Mouse (Mus musculus): ENCODE data around the gene Mdc1. TPM values are rescaled to one million over a fixed set of nuclear protein-coding genes. Genes with fewer than 3 reads are reported as not detected.
A peak's percentile ranks its signal among the peaks of the same experiment; 100 is the strongest.

The Mdc1 gene
- polyA plus RNA-seq, 1 experiment from 2014 or later, result 3.3 TPM

- Histone ChIP-seq H3K27me3 (ENCODE audit: insufficient read depth, low read length) (no peaks in the 10 kb centered on the region), H3K4me3 (ENCODE audit: low read depth, low read length) (no peak overlapping the region), H3K9me3 (ENCODE audit: low read length) (no peaks in the 10 kb centered on the region), H3K9ac (replicated peaks) (no peak overlapping the region), H3K4me1 (ENCODE audit: insufficient read depth) (peaks cover 4% of the 10 kb centered on the region; the same call in 1 of the 2 replicates), H3K36me3 (replicated peaks; ENCODE audit: insufficient read depth, low read length) (peaks cover 75% of the 10 kb centered on the region), H3K4me2 (ENCODE audit: low read depth, low read length) (no peak overlapping the region), H3K27ac (ENCODE audit: low read depth) (no peak overlapping the region)
- no peak for DNase-seq
- ATAC-seq, result no peak
- TF ChIP-seq EP300 (IDR thresholded peaks at IDR 0.05; ENCODE audit: low read depth), result no peak
- peak; percentile 36 for TF ChIP-seq CTCF (IDR thresholded peaks at IDR 0.05; ENCODE audit: low read depth)
- WGBS (ENCODE audit: insufficient replicate concordance), result 58% methylated on average over 1 of the region's 1 CpGs
Observed at GRCm38 (mm10) chr17:35848112-35848511, 6.8 kb downstream of the Mdc1 start.

GRCm38 (mm10) chr17:35850974-35851373 lies 9.7 kb downstream of the Mdc1 start:
- Histone ChIP-seq H3K4me2 (ENCODE audit: low read depth, low read length) (no peak overlapping the region), H3K4me1 (ENCODE audit: insufficient read depth) (peaks cover 4% of the 10 kb centered on the region; the same call in 1 of the 2 replicates), H3K36me3 (replicated peaks; ENCODE audit: insufficient read depth, low read length) (peaks cover 71% of the 10 kb centered on the region), H3K27me3 (ENCODE audit: insufficient read depth, low read length) (no peaks in the 10 kb centered on the region), H3K9ac (replicated peaks) (no peak overlapping the region), H3K27ac (ENCODE audit: low read depth) (peak overlapping the region; percentile 66), H3K4me3 (ENCODE audit: low read depth, low read length) (no peak overlapping the region), H3K9me3 (ENCODE audit: low read length) (no peaks in the 10 kb centered on the region)
- WGBS (ENCODE audit: insufficient replicate concordance), result 47% methylated on average over 3 of the region's 3 CpGs
- TF ChIP-seq CTCF (IDR thresholded peaks at IDR 0.05; ENCODE audit: low read depth) (peak; percentile 21; the same call in 1 of the 2 replicates), EP300 (IDR thresholded peaks at IDR 0.05; ENCODE audit: low read depth) (peak; percentile 34; the same call in 1 of the 2 replicates)
- DNase-seq (no peak), ATAC-seq (peak; percentile 68)

GRCm38 (mm10) chr17:35859371-35859770 lies 18.1 kb downstream of the Mdc1 start:
- no peak overlapping the region for H3K27ac ChIP-seq (ENCODE audit: low read depth)
- DNase-seq (no peak), ATAC-seq (no peak)
- H3K4me1 ChIP-seq (ENCODE audit: insufficient read depth), result peaks cover 15% of the 10 kb centered on the region
- H3K27me3 ChIP-seq (ENCODE audit: insufficient read depth, low read length), result peaks cover 2% of the 10 kb centered on the region; the same call in 1 of the 2 replicates
- H3K9ac ChIP-seq (replicated peaks), result no peak overlapping the region
- no peaks in the 10 kb centered on the region for H3K9me3 ChIP-seq (ENCODE audit: low read length)
- TF ChIP-seq EP300 (IDR thresholded peaks at IDR 0.05; ENCODE audit: low read depth) (no peak), CTCF (IDR thresholded peaks at IDR 0.05; ENCODE audit: low read depth) (no peak)
- no peak overlapping the region for H3K4me3 ChIP-seq (ENCODE audit: low read depth, low read length)
- H3K36me3 ChIP-seq (replicated peaks; ENCODE audit: insufficient read depth, low read length), result peaks cover 15% of the 10 kb centered on the region
- 73% methylated on average over 1 of the region's 1 CpGs for WGBS (ENCODE audit: insufficient replicate concordance)
- H3K4me2 ChIP-seq (ENCODE audit: low read depth, low read length), result no peak overlapping the region

- H3K27me3 ChIP-seq (ENCODE audit: insufficient read depth, low read length), result peaks cover 6% of the 10 kb centered on the region; the same call in 1 of the 2 replicates
- H3K27ac ChIP-seq (ENCODE audit: low read depth), result no peak overlapping the region
- no peaks in the 10 kb centered on the region for H3K9me3 ChIP-seq (ENCODE audit: low read length)
- H3K36me3 ChIP-seq (replicated peaks; ENCODE audit: insufficient read depth, low read length), result peaks cover 13% of the 10 kb centered on the region
- H3K4me1 ChIP-seq (ENCODE audit: insufficient read depth), result peaks cover 15% of the 10 kb centered on the region
- TF ChIP-seq CTCF (IDR thresholded peaks at IDR 0.05; ENCODE audit: low read depth) (no peak), EP300 (IDR thresholded peaks at IDR 0.05; ENCODE audit: low read depth) (no peak)
- ATAC-seq, result no peak
- WGBS (ENCODE audit: insufficient replicate concordance), result 65% methylated on average over 2 of the region's 2 CpGs
- DNase-seq, result no peak
- no peak overlapping the region for H3K9ac ChIP-seq (replicated peaks)
- H3K4me3 ChIP-seq (ENCODE audit: low read depth, low read length), result no peak overlapping the region
- no peak overlapping the region for H3K4me2 ChIP-seq (ENCODE audit: low read depth, low read length)
Observed at GRCm38 (mm10) chr17:35859835-35860234, 18.5 kb downstream of the Mdc1 start.

GRCm38 (mm10) chr17:35860831-35861197 lies 19.5 kb downstream of the Mdc1 start:
- Histone ChIP-seq H3K4me3 (ENCODE audit: low read depth, low read length) (peak overlapping the region; percentile 91), H3K4me1 (ENCODE audit: insufficient read depth) (peaks cover 25% of the 10 kb centered on the region), H3K4me2 (ENCODE audit: low read depth, low read length) (peak overlapping the region; percentile 96), H3K27me3 (ENCODE audit: insufficient read depth, low read length) (peaks cover 14% of the 10 kb centered on the region), H3K9ac (replicated peaks) (peak overlapping the region; percentile 84), H3K36me3 (replicated peaks; ENCODE audit: insufficient read depth, low read length) (peaks cover 13% of the 10 kb centered on the region), H3K9me3 (ENCODE audit: low read length) (no peaks in the 10 kb centered on the region), H3K27ac (ENCODE audit: low read depth) (no peak overlapping the region; the same call in 1 of the 2 replicates)
- TF ChIP-seq CTCF (IDR thresholded peaks at IDR 0.05; ENCODE audit: low read depth) (no peak), EP300 (IDR thresholded peaks at IDR 0.05; ENCODE audit: low read depth) (no peak)
- DNase-seq (no peak), ATAC-seq (peak; percentile 27; the same call in 1 of the 2 replicates)
- 4% methylated on average over 12 of the region's 12 CpGs for WGBS (ENCODE audit: insufficient replicate concordance)

- WGBS (ENCODE audit: insufficient replicate concordance), result under 1% methylated on average over 47 of the region's 47 CpGs
- TF ChIP-seq EP300 (IDR thresholded peaks at IDR 0.05; ENCODE audit: low read depth) (no peak), CTCF (IDR thresholded peaks at IDR 0.05; ENCODE audit: low read depth) (peak; percentile 67)
- Histone ChIP-seq H3K4me2 (ENCODE audit: low read depth, low read length) (peak within 1 kb of the TSS; percentile 96), H3K9ac (replicated peaks) (peak within 1 kb of the TSS; percentile 84), H3K4me1 (ENCODE audit: insufficient read depth) (peaks cover 28% of the 10 kb centered on the region), H3K9me3 (ENCODE audit: low read length) (no peaks in the 10 kb centered on the region), H3K36me3 (replicated peaks; ENCODE audit: insufficient read depth, low read length) (peaks cover 13% of the 10 kb centered on the region), H3K4me3 (ENCODE audit: low read depth, low read length) (peak within 1 kb of the TSS; percentile 91), H3K27me3 (ENCODE audit: insufficient read depth, low read length) (peaks cover 19% of the 10 kb centered on the region), H3K27ac (ENCODE audit: low read depth) (peak within 1 kb of the TSS; percentile 86)
- peak; percentile 91 for DNase-seq
- peak; percentile 93 for ATAC-seq
Observed at GRCm38 (mm10) chr17:35861198-35861857, 20.0 kb downstream of the Mdc1 start, which contains the start of gene Nrm. TSS of gene Nrm (plus strand) at chr17:35861318.

All from liver, postnatal 0 days (tissue).